Mouse (Mus musculus): ENCODE data around the gene Serpinh1. TPM values are rescaled to one million over a fixed set of nuclear protein-coding genes. Genes with fewer than 3 reads are reported as not detected.
A peak's percentile ranks its signal among the peaks of the same experiment; 100 is the strongest.

Gene Serpinh1
- total and polyA plus RNA-seq, 2 experiments, result 11.7 to 16.2 TPM

DNA sequence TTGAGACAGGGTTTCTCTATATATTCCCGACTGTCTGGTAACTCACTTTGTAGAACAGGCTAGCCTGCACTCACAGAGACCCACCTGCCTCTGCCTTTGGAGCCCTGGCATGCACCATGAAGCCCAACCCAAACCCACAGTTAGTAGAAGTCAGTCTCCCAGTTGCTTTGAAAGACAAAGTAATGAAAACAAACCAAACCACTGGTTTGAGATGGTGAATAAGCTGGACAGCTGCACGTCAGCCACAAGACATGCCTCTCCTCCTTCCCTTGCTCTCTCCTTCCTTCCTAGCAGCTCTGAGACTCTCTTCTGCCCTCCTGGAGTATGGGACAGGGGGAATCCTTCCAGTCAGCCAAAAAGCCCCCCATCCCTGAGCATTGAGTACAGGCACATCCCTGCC is 9.1 kb upstream of the Serpinh1 start:
- Histone ChIP-seq H3K9ac (ENCODE audit: low read depth, low read length) (no peak overlapping the region), H3K4me1 (ENCODE audit: control insufficient read depth, insufficient read depth, low read length) (peaks cover 2% of the 10 kb centered on the region), H3K27me3 (ENCODE audit: control insufficient read depth, insufficient read depth, low read length) (no peaks in the 10 kb centered on the region), H3K36me3 (ENCODE audit: control insufficient read depth, insufficient read depth, low read length) (no peaks in the 10 kb centered on the region), H3K4me3 (ENCODE audit: insufficient read depth, low read depth, low read length) (no peak overlapping the region), H3K79me2 (ENCODE audit: control insufficient read depth, insufficient read depth, low read length) (no peaks in the 10 kb centered on the region), H3K27ac (replicated peaks; ENCODE audit: insufficient read depth, low read depth, low read length) (no peak overlapping the region)
- TF ChIP-seq CTCF (IDR thresholded peaks at IDR 0.05; ENCODE audit: low read depth, low read length) (no peak), POLR2A (IDR thresholded peaks at IDR 0.05; ENCODE audit: extremely low read depth, insufficient read depth, low read length) (no peak)
- WGBS, result 93% methylated on average over 2 of the region's 2 CpGs
- DNase-seq (ENCODE audit: extremely low read depth, low read depth, low spot score), result no peak

DNA sequence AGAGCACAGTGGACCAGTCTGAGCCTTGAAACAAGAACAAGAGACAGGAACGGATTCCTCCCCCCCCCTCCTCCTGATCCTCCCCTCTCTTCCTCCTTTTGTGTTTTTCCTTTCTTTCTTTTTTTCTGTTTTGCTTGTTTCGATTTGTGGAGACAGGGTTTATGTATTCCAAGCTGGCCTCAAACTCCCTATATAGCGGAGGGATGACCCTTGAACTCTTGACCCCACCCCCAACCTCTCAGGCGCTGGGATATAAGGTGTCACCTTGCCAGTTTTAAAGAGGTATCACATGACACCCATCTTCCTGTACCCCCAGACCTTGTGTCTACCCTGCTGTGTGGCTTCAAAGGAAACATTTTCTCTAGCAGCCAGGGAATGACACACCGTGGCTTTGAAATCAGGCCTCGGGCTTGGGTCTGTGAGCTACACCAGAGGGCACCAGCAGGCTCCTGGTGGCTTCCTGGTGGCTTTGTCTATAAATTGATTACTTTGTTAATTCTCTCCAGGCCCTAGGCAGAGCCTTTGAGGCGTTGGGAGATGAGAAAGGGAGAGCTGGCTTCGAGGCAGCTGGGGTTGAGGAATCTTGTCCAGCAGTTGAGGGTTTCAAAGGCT is 7.9 kb upstream of the Serpinh1 start:
- 69% methylated on average over 8 of the region's 8 CpGs for WGBS
- Histone ChIP-seq H3K9ac (ENCODE audit: low read depth, low read length) (no peak overlapping the region), H3K4me3 (ENCODE audit: insufficient read depth, low read depth, low read length) (no peak overlapping the region), H3K36me3 (ENCODE audit: control insufficient read depth, insufficient read depth, low read length) (no peaks in the 10 kb centered on the region), H3K79me2 (ENCODE audit: control insufficient read depth, insufficient read depth, low read length) (no peaks in the 10 kb centered on the region), H3K27ac (replicated peaks; ENCODE audit: insufficient read depth, low read depth, low read length) (no peak overlapping the region), H3K27me3 (ENCODE audit: control insufficient read depth, insufficient read depth, low read length) (no peaks in the 10 kb centered on the region), H3K4me1 (ENCODE audit: control insufficient read depth, insufficient read depth, low read length) (peaks cover 2% of the 10 kb centered on the region)
- no peak for DNase-seq (ENCODE audit: extremely low read depth, low read depth, low spot score)
- TF ChIP-seq POLR2A (IDR thresholded peaks at IDR 0.05; ENCODE audit: extremely low read depth, insufficient read depth, low read length) (no peak), CTCF (IDR thresholded peaks at IDR 0.05; ENCODE audit: low read depth, low read length) (no peak)

DNA sequence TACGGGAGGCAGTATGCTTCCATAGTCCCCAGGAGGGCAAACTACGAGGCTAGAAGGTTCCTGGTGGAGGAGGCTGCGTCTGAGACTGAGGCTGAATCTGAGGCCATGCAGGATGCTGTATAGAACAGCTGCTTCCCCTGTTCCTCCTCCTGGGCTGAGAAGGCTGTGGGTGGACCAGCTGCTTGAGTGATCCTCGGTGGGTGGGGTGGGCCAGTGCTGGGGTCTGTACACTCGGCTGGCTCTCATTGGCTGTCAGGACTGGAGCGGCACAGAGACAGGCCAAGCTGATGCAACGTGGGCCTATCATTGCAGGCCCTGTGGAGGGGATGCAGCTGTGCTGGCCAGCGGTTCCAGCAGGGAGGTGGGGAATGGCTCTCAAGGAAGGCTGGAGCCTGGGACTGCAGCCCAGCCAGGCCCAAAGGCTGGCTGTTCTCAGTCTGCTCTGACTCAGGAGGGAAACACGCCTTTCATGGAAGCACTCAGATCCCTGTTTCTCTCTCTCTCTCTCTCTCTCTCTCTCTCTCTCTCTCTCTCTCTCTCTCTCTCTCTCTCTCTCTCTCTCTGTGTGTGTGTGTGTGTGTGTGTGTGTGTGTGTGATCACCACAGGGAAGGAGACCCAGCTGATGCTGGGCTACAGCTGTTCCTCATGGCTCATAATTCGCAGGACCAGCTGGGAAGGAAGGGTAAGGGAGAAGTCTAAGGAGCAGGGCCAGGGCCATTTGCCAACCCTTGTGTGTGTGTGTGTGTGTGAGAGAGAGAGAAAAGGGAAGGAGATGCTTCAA is 7.2 kb upstream of the Serpinh1 start:
- Histone ChIP-seq H3K27me3 (ENCODE audit: control insufficient read depth, insufficient read depth, low read length) (no peaks in the 10 kb centered on the region), H3K79me2 (ENCODE audit: control insufficient read depth, insufficient read depth, low read length) (no peaks in the 10 kb centered on the region), H3K4me1 (ENCODE audit: control insufficient read depth, insufficient read depth, low read length) (peaks cover 2% of the 10 kb centered on the region), H3K4me3 (ENCODE audit: insufficient read depth, low read depth, low read length) (no peak overlapping the region), H3K36me3 (ENCODE audit: control insufficient read depth, insufficient read depth, low read length) (no peaks in the 10 kb centered on the region), H3K27ac (replicated peaks; ENCODE audit: insufficient read depth, low read depth, low read length) (no peak overlapping the region), H3K9ac (ENCODE audit: low read depth, low read length) (no peak overlapping the region)
- DNase-seq (ENCODE audit: extremely low read depth, low read depth, low spot score), result peak; percentile 39
- WGBS, result 79% methylated on average over 10 of the region's 10 CpGs
- TF ChIP-seq POLR2A (IDR thresholded peaks at IDR 0.05; ENCODE audit: extremely low read depth, insufficient read depth, low read length) (0 out of 2 replicates have a peak, but pooled peaks have one; percentile 13), CTCF (IDR thresholded peaks at IDR 0.05; ENCODE audit: low read depth, low read length) (no peak)

DNA sequence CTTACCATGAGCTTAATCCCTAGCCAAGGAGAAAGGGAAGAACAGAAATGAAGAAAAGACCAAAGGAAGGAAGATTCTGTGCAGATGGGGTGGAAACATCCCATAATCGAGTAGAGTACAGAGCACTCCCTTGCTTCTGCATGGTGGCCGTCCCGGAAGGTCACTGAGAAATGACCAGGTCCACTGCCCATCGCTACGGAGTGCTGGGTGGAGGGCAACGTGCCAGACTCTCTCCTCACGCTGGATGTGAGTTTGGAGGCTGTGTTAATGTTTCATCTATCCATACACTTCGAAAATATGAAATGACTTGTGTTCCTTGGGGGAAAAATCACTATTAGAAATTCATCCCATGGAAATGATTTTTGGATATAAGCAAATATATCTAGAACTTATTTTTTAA is 5.3 kb upstream of the Serpinh1 start:
- Histone ChIP-seq H3K4me3 (ENCODE audit: insufficient read depth, low read depth, low read length) (no peak overlapping the region), H3K27ac (replicated peaks; ENCODE audit: insufficient read depth, low read depth, low read length) (no peak overlapping the region), H3K79me2 (ENCODE audit: control insufficient read depth, insufficient read depth, low read length) (no peaks in the 10 kb centered on the region), H3K9ac (ENCODE audit: low read depth, low read length) (no peak overlapping the region), H3K36me3 (ENCODE audit: control insufficient read depth, insufficient read depth, low read length) (no peaks in the 10 kb centered on the region), H3K4me1 (ENCODE audit: control insufficient read depth, insufficient read depth, low read length) (peaks cover 2% of the 10 kb centered on the region), H3K27me3 (ENCODE audit: control insufficient read depth, insufficient read depth, low read length) (no peaks in the 10 kb centered on the region)
- DNase-seq (ENCODE audit: extremely low read depth, low read depth, low spot score), result no peak
- no peak for TF ChIP-seq CTCF (IDR thresholded peaks at IDR 0.05; ENCODE audit: low read depth, low read length)
- no peak for TF ChIP-seq POLR2A (IDR thresholded peaks at IDR 0.05; ENCODE audit: extremely low read depth, insufficient read depth, low read length)
- 80% methylated on average over 8 of the region's 8 CpGs for WGBS

DNA sequence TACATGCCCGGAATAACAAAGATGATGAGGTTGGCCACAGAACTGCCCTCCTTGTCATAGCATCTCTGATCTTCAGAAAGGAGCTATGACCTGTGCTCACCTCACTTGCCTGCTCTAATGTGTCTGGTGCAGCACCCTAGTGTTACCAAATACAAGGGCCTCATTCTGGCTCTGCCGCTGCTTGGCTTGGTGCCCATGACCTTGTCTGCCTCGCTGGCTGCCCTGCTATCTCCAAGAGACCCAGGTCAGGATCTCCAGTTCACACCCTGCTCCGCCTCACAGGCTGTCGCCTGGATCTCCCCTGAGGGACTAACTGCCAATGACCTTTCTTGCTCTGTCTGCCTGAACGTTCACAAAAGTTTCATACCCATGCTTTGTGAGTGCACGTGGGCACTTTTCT is 4.2 kb upstream of the Serpinh1 start:
- Histone ChIP-seq H3K79me2 (ENCODE audit: control insufficient read depth, insufficient read depth, low read length) (no peaks in the 10 kb centered on the region), H3K4me3 (ENCODE audit: insufficient read depth, low read depth, low read length) (no peak overlapping the region), H3K27me3 (ENCODE audit: control insufficient read depth, insufficient read depth, low read length) (no peaks in the 10 kb centered on the region), H3K36me3 (ENCODE audit: control insufficient read depth, insufficient read depth, low read length) (no peaks in the 10 kb centered on the region), H3K27ac (replicated peaks; ENCODE audit: insufficient read depth, low read depth, low read length) (no peak overlapping the region), H3K9ac (ENCODE audit: low read depth, low read length) (no peak overlapping the region), H3K4me1 (ENCODE audit: control insufficient read depth, insufficient read depth, low read length) (peaks cover 2% of the 10 kb centered on the region)
- peak; percentile 68 for DNase-seq (ENCODE audit: extremely low read depth, low read depth, low spot score)
- TF ChIP-seq POLR2A (IDR thresholded peaks at IDR 0.05; ENCODE audit: extremely low read depth, insufficient read depth, low read length), result no peak
- no peak for TF ChIP-seq CTCF (IDR thresholded peaks at IDR 0.05; ENCODE audit: low read depth, low read length)
- 21% methylated on average over 7 of the region's 7 CpGs for WGBS

Measured in liver, adult 2 months (tissue).